Mouse (Mus musculus) midbrain, postnatal 0 days (tissue): ENCODE results near the gene Ptpn3. TPM values are rescaled to one million over a fixed set of nuclear protein-coding genes. Genes with fewer than 3 reads are reported as not detected.
"Not testable (repeated sequence)": the region's sequence is repeated elsewhere in the genome, so short reads cannot be mapped to it uniquely, and the experiment has no call there.

ENCODE experiments used
- ATAC-seq: fragments of 200-750 bp; cut with Nextera tagmentation; 2 replicates; pipeline ENCODE4 v1.8.0; 2017; ENCODE audit warnings: moderate number of reproducible peaks, mild to moderate bottlenecking, moderate TSS enrichment, moderate library complexity; ENCODE audit not compliant: low FRiP score
- DNase-seq: peaks from one replicate; pipeline ENCODE4 v3.0.0-alpha.2; 2015; ENCODE audit warnings: low spot score
- H3K27ac ChIP-seq: fragments of 300-500 bp; sonication (generic); 2 replicates; pipeline ENCODE4 v1.5.1; 2014; ENCODE audit warnings: low read depth, mild to moderate bottlenecking, low read length, mixed read lengths
- H3K27me3 ChIP-seq: fragments of 300-500 bp; sonication (generic); 2 replicates; pipeline ENCODE4 v1.6.1; 2014; ENCODE audit warnings: low read length, control low read depth, mixed read lengths; ENCODE audit not compliant: insufficient read depth
- H3K36me3 ChIP-seq: fragments of 300-500 bp; sonication (generic); 2 replicates; pipeline ENCODE4 v1.6.1; 2014; ENCODE audit warnings: low read length, control low read depth, mixed read lengths; ENCODE audit not compliant: insufficient read depth
- H3K4me1 ChIP-seq: fragments of 300-500 bp; sonication (generic); 2 replicates; pipeline ENCODE4 v1.6.1; 2014; ENCODE audit warnings: mild to moderate bottlenecking, control low read depth, antibody characterized with exemption, low read length, mixed read lengths; ENCODE audit not compliant: insufficient read depth
- H3K4me2 ChIP-seq: fragments of 300-500 bp; sonication (generic); 2 replicates; pipeline ENCODE4 v1.6.1; 2014; ENCODE audit warnings: low read depth, mild to moderate bottlenecking, low read length, mixed read lengths; ENCODE audit not compliant: poor library complexity, severe bottlenecking
- H3K4me3 ChIP-seq: fragments of 300-500 bp; sonication (generic); 2 replicates; pipeline ENCODE4 v1.5.1; 2014; ENCODE audit warnings: low read depth, mild to moderate bottlenecking, low read length, moderate library complexity
- H3K9ac ChIP-seq: fragments of 300-500 bp; sonication (generic); replicated peaks from 2 replicates; pipeline ENCODE4 v1.6.1; 2014; ENCODE audit warnings: mild to moderate bottlenecking, low read length, moderate library complexity, mixed read lengths; ENCODE audit not compliant: poor library complexity, severe bottlenecking
- H3K9me3 ChIP-seq: fragments of 300-500 bp; sonication (generic); 2 replicates; pipeline ENCODE4 v1.6.1; 2016; ENCODE audit warnings: low read length, control low read depth
- CTCF ChIP-seq: IDR thresholded peaks from 2 replicates; pipeline ENCODE4 v1.5.1; 2016; ENCODE audit warnings: antibody characterized with exemption, mild to moderate bottlenecking
- WGBS: fragments of 180-500 bp; shearing (Covaris S2); extraction: QIAGEN DNeasy Blood & Tissue Kit; methylation state at CpG from one replicate; pipeline ENCODE4 v1.1.7; 2014; 5-methylcytosine and 5-hydroxymethylcytosine counted together
- polyA plus RNA-seq: library from polyadenylated mRNA; unstranded; fragments of >200 nt; fragmentation: Nextera tagmentation; extraction: Ambion mirVana; gene quantifications from 2 replicates; pipeline ENCODE4 v1.2.1, GENCODE M21; 2015
- total RNA-seq: library from RNA; depleted of rRNA; stranded (reverse); fragments of >200 nt; gene quantifications from 2 replicates; pipeline ENCODE4 v1.2.3, GENCODE M21; 2014

Ptpn3 gene
- total and polyA plus RNA-seq, 2 experiments from 2014 or later, result 1.9 to 6.2 TPM

DNA sequence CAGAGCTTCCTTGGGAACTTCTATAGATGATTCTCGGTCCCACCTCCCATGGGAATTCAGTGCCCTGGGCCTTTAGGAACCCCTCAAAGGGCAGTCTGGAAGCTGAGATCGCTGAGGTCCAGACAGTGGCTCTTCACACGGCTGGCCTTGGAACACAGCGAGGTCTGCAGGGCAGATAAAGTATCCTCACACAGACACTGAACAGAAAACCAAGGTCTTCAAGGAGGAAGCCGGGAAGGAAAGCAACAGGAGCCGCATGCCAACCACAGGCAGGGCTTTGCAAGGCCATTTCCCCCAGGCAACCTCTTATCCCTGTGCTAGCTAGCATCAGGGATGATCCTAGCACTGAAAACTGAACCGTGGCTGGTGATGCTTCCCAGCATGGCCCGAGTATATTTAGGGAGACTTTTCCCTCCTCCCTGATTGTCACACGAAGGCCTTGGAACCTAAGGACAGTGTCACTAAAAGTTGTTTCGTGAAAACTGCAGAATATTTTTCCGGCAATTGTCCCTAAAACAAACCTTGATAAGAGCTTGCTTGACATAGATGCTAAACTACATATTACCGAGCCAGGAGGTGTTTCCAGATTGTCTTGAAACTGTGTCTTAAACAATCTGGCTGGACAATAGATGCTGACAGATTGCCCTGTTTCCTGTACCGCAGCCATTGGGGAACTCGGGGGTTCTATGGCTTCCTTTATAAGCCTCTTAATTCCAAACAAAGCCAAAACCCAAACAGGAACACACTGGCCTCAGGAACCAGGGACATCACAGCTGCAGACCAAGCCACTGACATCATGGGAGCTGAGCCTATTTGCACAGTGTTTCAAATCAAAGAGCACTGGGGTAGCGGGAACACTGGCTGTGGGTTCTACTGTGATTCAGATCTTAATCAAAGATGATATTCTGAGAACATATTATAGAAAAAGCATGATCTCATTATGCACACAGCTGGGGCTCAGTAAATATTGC lies 27.8 kb downstream of the Ptpn3 start:
- no peak overlapping the region for H3K4me2 ChIP-seq
- WGBS, result 40% methylated on average over 15 of the region's 15 CpGs
- TF ChIP-seq CTCF, result no peak
- H3K9me3 ChIP-seq, result no peaks in the 10 kb centered on the region
- no peaks in the 10 kb centered on the region for H3K4me1 ChIP-seq
- no peak for ATAC-seq
- no peaks in the 10 kb centered on the region for H3K27me3 ChIP-seq
- no peaks in the 10 kb centered on the region for H3K36me3 ChIP-seq
- no peak overlapping the region for H3K9ac ChIP-seq
- H3K27ac ChIP-seq, result no peak overlapping the region
- no peak for DNase-seq
- H3K4me3 ChIP-seq, result no peak overlapping the region

DNA sequence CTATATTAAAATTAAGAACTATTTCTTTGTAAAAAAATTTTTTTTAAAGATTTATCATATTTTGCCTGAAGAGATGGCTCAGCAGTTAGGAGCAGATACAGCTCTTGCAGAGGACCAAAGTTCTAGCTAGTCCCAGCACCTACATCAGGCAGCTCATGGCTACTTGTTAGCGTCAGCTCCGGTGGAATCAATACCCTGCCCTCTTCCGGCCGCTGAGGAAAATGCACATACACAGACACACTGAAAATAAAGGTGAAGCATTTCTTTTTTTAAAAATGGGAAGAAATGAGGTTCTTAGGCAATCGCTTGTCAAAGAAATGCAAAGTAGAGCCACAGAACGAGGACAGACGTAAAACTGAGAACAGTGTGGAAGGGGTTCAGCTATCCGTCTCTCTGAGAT lies 30.6 kb downstream of the Ptpn3 start:
- Histone ChIP-seq H3K9ac (no peak overlapping the region), H3K36me3 (no peaks in the 10 kb centered on the region), H3K4me3 (no peak overlapping the region), H3K4me1 (no peaks in the 10 kb centered on the region), H3K27me3 (no peaks in the 10 kb centered on the region), H3K4me2 (no peak overlapping the region), H3K27ac (no peak overlapping the region), H3K9me3 (no peaks in the 10 kb centered on the region)
- peak; percentile 55 for TF ChIP-seq CTCF
- DNase-seq (no peak), ATAC-seq (no peak)
- WGBS, result 81% methylated on average over 8 of the region's 8 CpGs

DNA sequence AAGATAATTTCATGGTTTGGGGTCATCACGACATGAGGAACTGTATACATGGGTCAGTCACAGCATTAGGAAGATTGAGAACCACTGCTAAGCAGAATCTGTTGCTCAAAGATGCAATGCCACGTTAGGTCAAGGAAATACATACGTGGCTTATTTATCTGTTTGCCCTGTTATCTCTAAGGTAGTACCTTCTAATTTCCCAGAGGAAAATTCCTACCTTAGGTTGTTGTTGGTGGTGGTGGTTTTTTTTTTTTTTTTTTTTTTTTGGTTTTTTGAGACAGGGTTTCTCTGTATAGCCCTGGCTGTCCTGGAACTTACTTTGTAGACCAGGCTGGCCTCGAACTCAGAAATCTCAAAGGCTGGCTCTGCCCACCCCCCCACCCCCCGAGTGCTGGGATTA lies 31.1 kb downstream of the Ptpn3 start:
- not testable (repeated sequence) for H3K27ac ChIP-seq, H3K4me1 ChIP-seq, H3K4me3 ChIP-seq, H3K27me3 ChIP-seq, H3K9me3 ChIP-seq, H3K4me2 ChIP-seq, H3K9ac ChIP-seq, ATAC-seq, H3K36me3 ChIP-seq, DNase-seq
- 90% methylated on average over 5 of the region's 5 CpGs for WGBS

DNA sequence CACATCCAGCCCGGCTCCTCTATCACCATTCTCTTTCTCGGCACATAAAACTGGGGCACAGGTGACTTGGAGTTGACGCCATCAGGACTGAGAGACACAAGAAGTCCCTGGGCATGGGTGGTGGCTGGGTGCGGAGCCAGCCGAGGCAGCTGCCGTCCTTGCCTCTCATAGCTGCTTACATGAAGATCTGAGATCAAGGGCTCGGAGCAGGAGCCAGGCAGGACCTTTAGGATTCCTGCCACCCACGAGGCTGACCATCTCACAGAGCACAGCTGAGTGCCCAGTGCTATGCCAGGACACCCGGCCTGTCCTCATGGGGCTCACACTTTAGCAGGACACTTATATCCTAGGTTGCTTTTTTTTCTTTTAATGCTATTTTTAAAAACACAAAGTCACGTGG lies 32.3 kb downstream of the Ptpn3 start:
- DNase-seq (no peak), ATAC-seq (no peak)
- H3K36me3 ChIP-seq, result peaks cover under 1% of the 10 kb centered on the region; the same call in 1 of the 2 replicates
- H3K9ac ChIP-seq, result no peak overlapping the region
- 88% methylated on average over 10 of the region's 10 CpGs for WGBS
- H3K4me3 ChIP-seq, result no peak overlapping the region
- TF ChIP-seq CTCF, result no peak
- H3K9me3 ChIP-seq, result no peaks in the 10 kb centered on the region
- H3K4me1 ChIP-seq, result no peaks in the 10 kb centered on the region
- H3K27ac ChIP-seq, result no peak overlapping the region
- no peak overlapping the region for H3K4me2 ChIP-seq
- no peaks in the 10 kb centered on the region for H3K27me3 ChIP-seq

GRCm38 (mm10) chr4:57268330-57268729 lies 33.3 kb downstream of the Ptpn3 start:
- H3K4me2 ChIP-seq, result no peak overlapping the region
- no peak overlapping the region for H3K27ac ChIP-seq
- no peak overlapping the region for H3K4me3 ChIP-seq
- H3K9ac ChIP-seq, result no peak overlapping the region
- DNase-seq, result no peak
- H3K9me3 ChIP-seq, result no peaks in the 10 kb centered on the region
- no peaks in the 10 kb centered on the region for H3K4me1 ChIP-seq
- 96% methylated on average over 8 of the region's 8 CpGs for WGBS
- H3K27me3 ChIP-seq, result no peaks in the 10 kb centered on the region
- ATAC-seq, result no peak
- TF ChIP-seq CTCF, result no peak
- peaks cover 5% of the 10 kb centered on the region; the same call in 1 of the 2 replicates for H3K36me3 ChIP-seq

- 71% methylated on average over 9 of the region's 9 CpGs for WGBS
- H3K4me2 ChIP-seq, result no peak overlapping the region
- DNase-seq (no peak), ATAC-seq (no peak)
- H3K4me3 ChIP-seq, result no peak overlapping the region
- peaks cover 5% of the 10 kb centered on the region; the same call in 1 of the 2 replicates for H3K36me3 ChIP-seq
- no peak for TF ChIP-seq CTCF
- H3K27me3 ChIP-seq, result no peaks in the 10 kb centered on the region
- no peaks in the 10 kb centered on the region for H3K4me1 ChIP-seq
- H3K9me3 ChIP-seq, result no peaks in the 10 kb centered on the region
- H3K9ac ChIP-seq, result no peak overlapping the region
- H3K27ac ChIP-seq, result no peak overlapping the region
Observed at GRCm38 (mm10) chr4:57266389-57266788, 35.2 kb downstream of the Ptpn3 start.
